Mouse (Mus musculus): ENCODE data around the gene Nup205. TPM values are rescaled to one million over a fixed set of nuclear protein-coding genes. Genes with fewer than 3 reads are reported as not detected.
"Not testable (repeated sequence)": the region's sequence is repeated elsewhere in the genome, so short reads cannot be mapped to it uniquely, and the experiment has no call there.

Nup205 gene
- total and polyA plus RNA-seq, 2 experiments from 2014 or later: 9.4 to 50.4 TPM

- Histone ChIP-seq H3K9me3 (ENCODE audit: low read length) (no peaks in the 10 kb centered on the region), H3K4me1 (ENCODE audit: insufficient read depth, low read length) (no peaks in the 10 kb centered on the region), H3K4me3 (ENCODE audit: low read length) (no peak overlapping the region), H3K27me3 (ENCODE audit: insufficient read depth, low read length) (no peaks in the 10 kb centered on the region), H3K4me2 (ENCODE audit: low read depth, low read length) (no peak overlapping the region), H3K9ac (replicated peaks; ENCODE audit: low read length) (no peak overlapping the region), H3K27ac (no peak overlapping the region), H3K36me3 (ENCODE audit: insufficient read depth, low read length) (no peaks in the 10 kb centered on the region)
- 83% methylated on average over 2 of the region's 2 CpGs for WGBS
- TF ChIP-seq CTCF (IDR thresholded peaks at IDR 0.05; ENCODE audit: low read depth): no peak
- DNase-seq (ENCODE audit: low spot score) (no peak), ATAC-seq (no peak)
Observed at GRCm38 (mm10) chr6:35145569-35145968, 31.7 kb upstream of the Nup205 start.

- Histone ChIP-seq H3K4me2 (ENCODE audit: low read depth, low read length) (no peak overlapping the region), H3K9ac (replicated peaks; ENCODE audit: low read length) (no peak overlapping the region), H3K27ac (no peak overlapping the region), H3K36me3 (ENCODE audit: insufficient read depth, low read length) (no peaks in the 10 kb centered on the region), H3K4me1 (ENCODE audit: insufficient read depth, low read length) (no peaks in the 10 kb centered on the region), H3K4me3 (ENCODE audit: low read length) (no peak overlapping the region), H3K9me3 (ENCODE audit: low read length) (no peaks in the 10 kb centered on the region), H3K27me3 (ENCODE audit: insufficient read depth, low read length) (no peaks in the 10 kb centered on the region)
- WGBS: 89% methylated on average over 3 of the region's 3 CpGs
- DNase-seq (ENCODE audit: low spot score): no peak
- no peak for ATAC-seq
- no peak for TF ChIP-seq CTCF (IDR thresholded peaks at IDR 0.05; ENCODE audit: low read depth)
Observed at GRCm38 (mm10) chr6:35147726-35148422, 29.3 kb upstream of the Nup205 start.

- TF ChIP-seq CTCF (IDR thresholded peaks at IDR 0.05; ENCODE audit: low read depth): no peak
- Histone ChIP-seq H3K9ac (replicated peaks; ENCODE audit: low read length) (no peak overlapping the region), H3K36me3 (ENCODE audit: insufficient read depth, low read length) (no peaks in the 10 kb centered on the region), H3K4me1 (ENCODE audit: insufficient read depth, low read length) (no peaks in the 10 kb centered on the region), H3K4me3 (ENCODE audit: low read length) (no peak overlapping the region), H3K27ac (no peak overlapping the region), H3K27me3 (ENCODE audit: insufficient read depth, low read length) (no peaks in the 10 kb centered on the region), H3K4me2 (ENCODE audit: low read depth, low read length) (no peak overlapping the region), H3K9me3 (ENCODE audit: low read length) (no peaks in the 10 kb centered on the region)
- ATAC-seq: no peak
- DNase-seq (ENCODE audit: low spot score): no peak
Observed at GRCm38 (mm10) chr6:35154540-35154939, 22.7 kb upstream of the Nup205 start.

- Histone ChIP-seq H3K36me3 (ENCODE audit: insufficient read depth, low read length) (no peaks in the 10 kb centered on the region), H3K4me2 (ENCODE audit: low read depth, low read length) (no peak overlapping the region), H3K4me1 (ENCODE audit: insufficient read depth, low read length) (no peaks in the 10 kb centered on the region), H3K9ac (replicated peaks; ENCODE audit: low read length) (no peak overlapping the region), H3K4me3 (ENCODE audit: low read length) (no peak overlapping the region), H3K27ac (no peak overlapping the region), H3K27me3 (ENCODE audit: insufficient read depth, low read length) (no peaks in the 10 kb centered on the region), H3K9me3 (ENCODE audit: low read length) (no peaks in the 10 kb centered on the region)
- TF ChIP-seq CTCF (IDR thresholded peaks at IDR 0.05; ENCODE audit: low read depth): no peak
- 80% methylated on average over 4 of the region's 4 CpGs for WGBS
- ATAC-seq (no peak), DNase-seq (ENCODE audit: low spot score) (no peak)
Observed at GRCm38 (mm10) chr6:35169250-35169649, 8.0 kb upstream of the Nup205 start.

GRCm38 (mm10) chr6:35172028-35172427, 5.2 kb upstream of the Nup205 start:
- H3K4me1 ChIP-seq (ENCODE audit: insufficient read depth, low read length); ATAC-seq; H3K36me3 ChIP-seq (ENCODE audit: insufficient read depth, low read length); H3K27ac ChIP-seq; H3K4me3 ChIP-seq (ENCODE audit: low read length); H3K9me3 ChIP-seq (ENCODE audit: low read length); H3K9ac ChIP-seq (replicated peaks; ENCODE audit: low read length); DNase-seq (ENCODE audit: low spot score); H3K27me3 ChIP-seq (ENCODE audit: insufficient read depth, low read length); H3K4me2 ChIP-seq (ENCODE audit: low read depth, low read length): not testable (repeated sequence)
- WGBS: 71% methylated on average over 3 of the region's 3 CpGs
- TF ChIP-seq CTCF (IDR thresholded peaks at IDR 0.05; ENCODE audit: low read depth): 0 out of 2 replicates have a peak, but pooled peaks have one; percentile 5

GRCm38 (mm10) chr6:35173181-35173580, 4.0 kb upstream of the Nup205 start:
- no peak for TF ChIP-seq CTCF (IDR thresholded peaks at IDR 0.05; ENCODE audit: low read depth)
- Histone ChIP-seq H3K9me3 (ENCODE audit: low read length) (no peaks in the 10 kb centered on the region), H3K4me2 (ENCODE audit: low read depth, low read length) (no peak overlapping the region), H3K36me3 (ENCODE audit: insufficient read depth, low read length) (no peaks in the 10 kb centered on the region), H3K4me1 (ENCODE audit: insufficient read depth, low read length) (no peaks in the 10 kb centered on the region), H3K9ac (replicated peaks; ENCODE audit: low read length) (no peak overlapping the region), H3K4me3 (ENCODE audit: low read length) (no peak overlapping the region), H3K27ac (no peak overlapping the region), H3K27me3 (ENCODE audit: insufficient read depth, low read length) (no peaks in the 10 kb centered on the region)
- ATAC-seq (no peak), DNase-seq (ENCODE audit: low spot score) (no peak)
- WGBS: 88% methylated on average over 4 of the region's 4 CpGs

- DNase-seq (ENCODE audit: low spot score) (peak; percentile 61), ATAC-seq (peak; percentile 80)
- H3K9me3 ChIP-seq (ENCODE audit: low read length): no peaks in the 10 kb centered on the region
- no peaks in the 10 kb centered on the region for H3K4me1 ChIP-seq (ENCODE audit: insufficient read depth, low read length)
- peak overlapping the region; percentile 85 for H3K4me3 ChIP-seq (ENCODE audit: low read length)
- H3K4me2 ChIP-seq (ENCODE audit: low read depth, low read length): peak overlapping the region; percentile 82
- H3K27ac ChIP-seq: peak overlapping the region; percentile 99
- WGBS: 1% methylated on average over 62 of the region's 69 CpGs
- no peaks in the 10 kb centered on the region for H3K27me3 ChIP-seq (ENCODE audit: insufficient read depth, low read length)
- TF ChIP-seq CTCF (IDR thresholded peaks at IDR 0.05; ENCODE audit: low read depth): 0 out of 2 replicates have a peak, but pooled peaks have one; percentile 8
- H3K36me3 ChIP-seq (ENCODE audit: insufficient read depth, low read length): no peaks in the 10 kb centered on the region
- H3K9ac ChIP-seq (replicated peaks; ENCODE audit: low read length): peak overlapping the region; percentile 84
Observed at GRCm38 (mm10) chr6:35177650-35178272, 540 bp downstream of the Nup205 start.

- not testable (repeated sequence) for H3K4me1 ChIP-seq (ENCODE audit: insufficient read depth, low read length); H3K27me3 ChIP-seq (ENCODE audit: insufficient read depth, low read length); H3K4me2 ChIP-seq (ENCODE audit: low read depth, low read length); DNase-seq (ENCODE audit: low spot score); H3K9ac ChIP-seq (replicated peaks; ENCODE audit: low read length); ATAC-seq; H3K4me3 ChIP-seq (ENCODE audit: low read length); H3K27ac ChIP-seq; H3K9me3 ChIP-seq (ENCODE audit: low read length); H3K36me3 ChIP-seq (ENCODE audit: insufficient read depth, low read length)
- WGBS: 100% methylated on average over 3 of the region's 3 CpGs
Observed at GRCm38 (mm10) chr6:35179299-35179698, 2.1 kb downstream of the Nup205 start.

Data from hindbrain, postnatal 0 days (tissue).